Mouse (Mus musculus) cerebellum, adult 11-12 months (tissue): ENCODE data around the gene Prph.

Experiments
- DNase-seq: peaks from one replicate; pipeline ENCODE4 v3.0.0; 2022

The Prph gene

DNA sequence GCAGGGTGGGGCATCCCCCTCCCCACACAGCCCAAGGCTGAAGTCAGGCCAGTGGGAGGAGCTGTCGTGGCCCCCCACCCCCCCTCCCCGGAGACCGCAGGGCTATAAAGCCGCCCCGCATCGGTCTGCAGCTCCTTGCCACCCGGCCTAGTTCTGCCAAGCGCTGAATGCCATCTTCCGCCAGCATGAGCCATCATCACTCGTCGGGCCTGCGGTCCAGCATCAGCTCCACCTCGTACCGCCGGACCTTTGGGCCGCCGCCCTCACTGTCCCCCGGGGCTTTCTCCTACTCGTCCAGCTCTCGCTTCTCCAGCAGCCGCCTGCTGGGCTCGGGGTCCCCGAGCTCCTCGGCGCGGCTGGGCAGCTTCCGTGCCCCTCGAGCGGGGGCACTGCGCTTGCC lies at the start of gene Prph:
Gene Prph (plus strand): TSS at position 135 of the 400 bp plus-strand sequence.
- DNase-seq = no peak

- no peak for DNase-seq
Observed at GRCm38 (mm10) chr15:99008801-99009241, 46.2 kb upstream of the Prph start.

DNA sequence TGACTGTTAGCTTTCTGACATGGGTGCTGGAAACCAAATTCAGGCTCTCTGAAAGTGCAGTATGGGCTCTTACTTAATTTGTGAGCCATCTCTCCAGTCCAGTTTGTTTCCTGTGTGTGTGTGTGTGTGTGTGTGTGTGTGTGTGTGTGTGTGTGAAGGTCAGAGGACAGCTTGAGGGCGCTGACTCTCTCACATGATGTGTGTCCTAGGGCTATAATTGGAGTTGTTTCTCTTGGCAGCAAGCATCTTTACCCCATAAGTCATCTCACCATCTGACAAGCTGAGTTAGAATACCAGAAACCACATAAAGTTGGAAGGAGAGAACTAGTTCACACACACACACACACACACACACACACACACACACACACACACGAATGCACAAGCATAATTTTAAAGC lies 44.1 kb upstream of the Prph start:
- DNase-seq = no peak

GRCm38 (mm10) chr15:99011946-99012345 lies 43.0 kb upstream of the Prph start:
- DNase-seq = no peak

GRCm38 (mm10) chr15:99014496-99015030 lies 40.4 kb upstream of the Prph start:
- DNase-seq = no peak

- DNase-seq = no peak
Observed at GRCm38 (mm10) chr15:99017355-99017761, 37.6 kb upstream of the Prph start.

DNA sequence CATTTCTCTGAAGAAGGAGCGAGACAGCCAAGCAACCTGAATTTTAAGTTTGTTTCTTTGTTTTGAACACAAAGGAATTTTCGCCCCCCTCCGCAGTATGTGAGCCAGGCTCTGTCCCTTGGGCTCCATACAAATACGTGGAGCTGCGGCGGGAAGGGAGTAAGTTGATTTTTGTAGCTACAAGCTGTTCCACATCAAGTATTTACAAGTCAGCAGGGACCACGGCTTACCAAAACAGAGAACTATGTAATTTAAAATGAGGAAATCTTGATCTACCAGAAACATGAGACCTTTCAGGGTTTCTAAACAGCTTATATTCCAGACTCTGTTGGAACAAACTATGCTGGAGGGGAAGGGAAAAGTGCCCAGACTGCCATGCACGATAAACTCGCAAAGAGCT lies 37.0 kb upstream of the Prph start:
- DNase-seq = no peak

DNA sequence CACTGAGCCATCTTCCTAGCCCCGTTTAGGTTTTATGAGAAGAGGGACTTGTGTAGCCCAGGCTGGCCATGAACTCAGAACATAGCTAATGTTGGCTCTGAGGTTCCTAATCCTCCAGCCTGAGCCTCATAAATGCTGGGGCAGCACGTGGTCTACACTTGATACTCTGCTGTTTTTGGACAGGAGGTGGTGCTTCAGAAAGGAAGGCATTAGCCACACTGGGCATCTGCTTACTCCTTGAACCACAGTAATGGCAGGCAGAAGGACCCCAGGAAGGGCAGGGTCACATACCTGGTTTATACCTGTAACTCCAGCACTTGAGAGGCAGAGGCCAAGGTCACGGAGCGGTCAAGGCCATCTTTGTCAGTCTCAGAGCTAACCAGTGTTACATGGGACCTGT lies 36.3 kb upstream of the Prph start:
- no peak for DNase-seq

GRCm38 (mm10) chr15:99019436-99019835 lies 35.5 kb upstream of the Prph start:
- no peak for DNase-seq

- no peak for DNase-seq
Observed at GRCm38 (mm10) chr15:99020171-99020570, 34.8 kb upstream of the Prph start.

DNA sequence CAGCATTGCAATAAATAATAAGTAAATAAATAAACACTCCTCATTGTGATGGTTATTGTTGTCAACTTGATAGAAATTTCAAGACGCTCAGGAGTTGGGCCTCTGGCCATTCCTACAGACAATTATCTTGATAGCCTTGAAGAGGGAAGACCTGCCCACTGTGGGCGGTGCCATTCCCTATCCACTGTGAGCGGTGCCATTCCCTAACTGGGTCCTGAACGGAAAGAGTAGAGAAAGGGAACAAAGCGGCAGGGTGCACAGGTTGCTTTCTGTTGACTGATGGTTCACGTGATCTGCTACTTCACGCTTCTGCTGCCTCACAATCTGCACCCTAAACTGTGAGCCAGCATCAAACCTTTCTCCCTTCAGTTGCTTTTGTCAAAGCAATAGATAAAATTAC lies 33.7 kb upstream of the Prph start:
- DNase-seq = no peak

DNA sequence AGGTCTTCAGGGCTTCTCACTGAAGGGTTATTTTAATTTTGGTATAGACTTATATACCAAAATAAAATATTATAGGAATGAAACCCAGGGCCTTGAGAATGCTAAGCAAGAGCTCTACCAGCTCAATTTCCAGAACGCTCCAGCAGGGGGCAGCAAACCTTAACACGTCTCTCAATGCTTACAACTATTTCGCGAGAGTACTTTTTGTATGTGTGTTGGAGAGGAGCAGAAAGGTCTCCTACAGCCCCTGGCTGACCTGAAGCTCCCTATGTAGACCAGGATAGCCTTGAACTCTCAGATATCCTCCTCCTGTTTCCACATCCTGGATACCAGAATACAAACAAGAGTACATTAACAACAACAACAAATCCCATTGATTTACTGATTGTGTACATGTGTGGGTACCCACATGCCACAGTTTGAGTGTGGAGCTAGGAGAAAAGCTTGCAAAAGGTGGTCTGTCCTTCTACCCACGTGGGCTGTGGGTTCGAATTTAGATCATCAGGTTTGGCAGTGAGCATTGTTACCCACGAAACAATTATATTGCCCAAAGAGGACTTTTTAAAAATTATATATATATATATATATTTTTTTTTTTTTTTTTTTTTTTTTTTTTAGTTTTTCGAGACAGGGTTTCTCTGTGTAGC lies 30.2 kb upstream of the Prph start:
- peak; percentile 27 for DNase-seq

DNA sequence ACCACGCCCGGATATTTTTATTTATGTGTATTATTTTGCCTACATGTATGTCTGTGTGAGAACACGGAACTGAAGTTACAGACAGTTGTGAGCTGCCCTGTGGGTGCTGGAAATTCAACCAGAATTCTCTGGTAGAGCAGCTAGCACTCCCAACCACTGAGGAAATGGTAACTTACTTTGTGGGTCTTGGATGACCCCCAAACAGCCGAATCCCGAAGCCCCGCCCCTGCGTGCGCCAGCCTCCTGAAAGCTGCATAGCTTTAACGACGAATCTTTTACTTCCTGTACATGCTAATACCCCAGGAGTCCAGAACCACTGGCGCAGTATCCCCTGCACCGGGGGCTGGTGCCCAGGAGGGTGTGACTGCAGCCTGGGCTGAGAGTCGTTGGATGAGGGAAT lies 29.6 kb upstream of the Prph start:
- no peak for DNase-seq

- DNase-seq = no peak
Observed at GRCm38 (mm10) chr15:99026259-99026658, 28.7 kb upstream of the Prph start.

DNA sequence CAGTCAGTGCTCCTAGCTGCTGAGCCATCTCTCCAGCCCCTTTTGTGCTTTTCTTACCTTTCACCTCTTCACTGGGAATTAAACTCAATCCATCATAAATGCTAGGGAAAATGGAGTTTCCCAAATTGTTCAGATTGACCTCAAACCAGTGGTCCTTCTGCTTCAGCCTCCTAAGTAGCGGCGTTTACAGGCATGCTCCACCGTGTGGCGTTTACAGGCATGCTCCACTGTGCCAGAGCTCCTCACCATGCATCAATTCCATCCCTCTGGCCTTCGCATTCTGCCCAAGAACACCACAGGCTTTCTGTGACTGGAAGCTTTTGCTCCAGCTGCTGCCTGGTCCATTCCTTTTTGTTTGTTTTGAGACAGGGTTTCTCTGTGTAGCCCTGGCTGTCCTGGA lies 27.9 kb upstream of the Prph start:
- no peak for DNase-seq

GRCm38 (mm10) chr15:99028874-99029458 lies 26.0 kb upstream of the Prph start:
- no peak for DNase-seq

GRCm38 (mm10) chr15:99029619-99030584 lies 25.1 kb upstream of the Prph start, which contains the start of gene Tuba1c:
Tuba1c (plus strand) TSS chr15:99029891.
- no peak for DNase-seq

- no peak for DNase-seq
Observed at GRCm38 (mm10) chr15:99030585-99031387, 24.2 kb upstream of the Prph start.

DNA sequence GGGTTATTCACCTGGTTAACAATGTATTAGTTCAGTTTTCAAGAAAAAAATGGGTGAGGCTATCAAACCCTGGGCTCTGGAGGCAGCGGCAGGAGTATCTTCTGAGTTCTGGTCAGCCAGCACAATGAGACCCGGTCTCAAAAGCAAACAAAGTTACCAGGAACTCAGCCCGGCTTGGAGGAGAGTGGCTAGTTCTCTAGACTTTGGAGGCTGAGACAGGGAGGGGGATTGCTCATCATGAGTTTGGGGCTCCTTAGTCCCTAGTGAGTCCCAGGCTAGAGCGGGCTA lies 23.6 kb upstream of the Prph start:
- no peak for DNase-seq

DNA sequence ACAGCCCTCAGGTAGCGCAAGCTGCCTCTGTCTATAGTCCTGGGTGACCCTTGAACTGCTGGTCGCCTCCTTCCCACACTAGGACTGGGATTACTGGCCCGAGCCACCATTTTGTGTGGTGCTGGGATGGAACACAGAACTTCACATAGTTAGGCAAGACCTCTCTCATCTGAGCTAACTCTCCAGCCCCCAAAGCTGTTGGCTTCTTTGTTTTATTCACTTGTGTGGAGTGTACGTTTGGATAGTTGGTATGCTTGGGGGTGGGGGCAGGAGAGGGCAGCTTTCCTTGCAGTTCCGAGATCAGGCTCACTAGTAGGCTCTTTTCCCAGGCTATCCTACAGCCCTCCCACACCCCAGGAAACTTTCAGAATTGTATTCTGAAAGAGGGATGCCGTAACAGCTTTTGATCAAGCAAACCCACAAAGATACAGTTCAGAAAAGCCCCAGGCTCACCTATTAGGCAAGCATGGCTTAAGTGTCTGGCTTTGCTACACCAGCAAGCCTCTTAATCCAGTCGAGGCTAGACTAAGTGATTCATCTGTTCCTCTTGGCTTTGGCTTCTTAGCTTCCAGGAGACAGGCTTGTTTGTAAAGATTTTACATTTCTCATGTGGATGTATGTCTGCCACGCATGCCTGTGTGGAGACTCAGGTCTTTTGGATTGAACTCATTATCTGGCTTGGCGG lies 22.8 kb upstream of the Prph start:
- no peak for DNase-seq

DNA sequence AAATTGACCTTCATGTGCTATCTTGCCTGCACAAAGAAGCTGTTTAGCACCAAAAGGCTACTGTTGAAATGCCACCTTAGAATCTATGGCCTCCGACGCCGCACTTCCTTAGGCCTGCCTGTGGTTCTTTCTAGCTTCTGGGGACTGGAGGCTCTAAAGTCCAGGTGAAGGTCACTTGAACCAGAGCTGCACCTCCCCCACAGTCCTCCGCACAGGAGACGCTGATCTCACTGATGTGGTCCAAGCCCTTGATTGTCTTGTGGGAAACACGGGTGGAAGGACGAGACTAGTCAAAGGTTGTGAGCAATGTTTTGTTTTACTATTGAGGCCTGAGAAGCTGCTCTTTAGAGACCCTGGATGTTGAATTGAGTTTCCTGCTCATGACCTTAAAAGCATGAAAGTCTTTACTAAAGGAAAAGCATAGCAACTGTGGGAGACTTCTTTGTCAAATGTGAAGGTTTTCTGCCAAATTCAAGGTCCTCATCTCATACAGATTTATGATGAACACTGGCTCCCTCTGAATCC lies 22.2 kb upstream of the Prph start:
- no peak for DNase-seq
